Mouse (Mus musculus) embryo, embryonic 10 days (tissue): ENCODE results near the gene Vtn.
"Not testable (repeated sequence)": the region's sequence is repeated elsewhere in the genome, so short reads cannot be mapped to it uniquely, and the experiment has no call there.

Experiments
- DNase-seq: peaks from one replicate; pipeline ENCODE4 v3.0.0-alpha.2; 2015; ENCODE audit warnings: low spot score

The Vtn gene

GRCm38 (mm10) chr11:78497544-78498522 lies 1.1 kb upstream of the Vtn start, which contains the start of gene Sarm1:
TSS of gene Sarm1 (minus strand) at chr11:78497754.
- peak; percentile 98 for DNase-seq

GRCm38 (mm10) chr11:78499543-78499942 lies 652 bp downstream of the Vtn start:
- DNase-seq, result no peak

GRCm38 (mm10) chr11:78500623-78501202 lies 1.8 kb downstream of the Vtn start:
- DNase-seq, result no peak

- no peak for DNase-seq
Observed at GRCm38 (mm10) chr11:78501529-78501928, 2.6 kb downstream of the Vtn start.

DNA sequence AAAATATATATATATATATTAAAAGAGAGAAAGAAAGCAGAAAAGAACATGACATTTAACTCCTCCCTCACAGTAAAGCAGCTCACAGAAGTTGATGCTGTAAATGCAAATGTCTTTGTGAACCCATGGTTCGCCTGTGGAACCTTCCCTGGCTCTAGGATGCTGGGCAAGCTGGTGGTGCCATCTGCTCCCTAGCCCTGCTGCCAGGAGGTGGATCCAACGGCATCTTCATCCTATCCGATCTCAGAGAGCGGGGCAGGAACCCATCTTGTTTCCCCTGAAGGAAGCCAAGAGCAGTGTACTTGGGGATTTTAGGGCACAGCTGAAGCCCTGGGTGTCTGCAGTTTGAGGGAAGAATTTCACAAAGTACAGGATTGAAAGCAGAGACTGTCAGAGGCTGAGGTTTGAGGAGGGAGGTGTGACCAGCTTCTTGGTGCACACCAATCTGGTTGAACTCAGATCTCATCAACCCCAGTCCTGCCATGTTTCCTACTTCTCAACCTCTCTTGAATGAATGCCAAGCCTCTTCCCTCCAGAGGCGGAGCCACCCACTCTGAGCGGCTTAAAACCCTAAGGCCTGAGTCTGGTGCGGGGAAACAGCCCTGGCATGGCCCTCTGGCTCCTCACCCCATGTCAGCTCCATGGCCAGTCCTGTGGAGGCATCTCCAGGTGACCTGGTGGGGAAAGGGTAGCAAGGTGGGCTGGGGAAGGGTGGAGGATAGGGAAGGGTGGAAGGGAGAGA lies 4.2 kb downstream of the Vtn start, which contains the start of gene Sebox:
Gene Sebox (plus strand): TSS at position 539 of the 742 bp plus-strand sequence.
- no peak for DNase-seq

- no peak for DNase-seq
Observed at GRCm38 (mm10) chr11:78505430-78505829, 6.5 kb downstream of the Vtn start.

DNA sequence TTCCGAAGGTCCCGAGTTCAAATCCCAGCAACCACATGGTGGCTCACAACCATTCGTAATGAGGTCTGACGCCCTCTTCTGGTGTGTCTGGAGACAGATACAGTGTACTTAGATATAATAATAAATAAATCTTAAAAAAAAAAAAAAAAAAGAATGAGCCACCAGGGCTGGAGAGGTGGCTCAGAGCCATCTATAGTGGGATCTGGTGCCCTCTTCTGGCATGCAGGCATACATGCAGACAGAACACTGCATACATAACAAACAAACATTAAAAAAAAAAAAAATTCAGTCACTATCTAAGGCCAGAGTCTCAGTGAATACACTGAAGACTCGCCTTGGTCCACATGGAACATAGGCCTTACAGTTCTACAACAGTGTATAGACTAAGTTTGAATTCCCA lies 10.3 kb downstream of the Vtn start:
- peak; percentile 32 for DNase-seq

- DNase-seq, result peak; percentile 92
Observed at GRCm38 (mm10) chr11:78512025-78512957, 13.4 kb downstream of the Vtn start, which contains the start of the genes Tmem199 and Poldip2. TSS of gene Tmem199 (minus strand) at chr11:78512172. TSS of gene Poldip2 (plus strand) at chr11:78512193.

DNA sequence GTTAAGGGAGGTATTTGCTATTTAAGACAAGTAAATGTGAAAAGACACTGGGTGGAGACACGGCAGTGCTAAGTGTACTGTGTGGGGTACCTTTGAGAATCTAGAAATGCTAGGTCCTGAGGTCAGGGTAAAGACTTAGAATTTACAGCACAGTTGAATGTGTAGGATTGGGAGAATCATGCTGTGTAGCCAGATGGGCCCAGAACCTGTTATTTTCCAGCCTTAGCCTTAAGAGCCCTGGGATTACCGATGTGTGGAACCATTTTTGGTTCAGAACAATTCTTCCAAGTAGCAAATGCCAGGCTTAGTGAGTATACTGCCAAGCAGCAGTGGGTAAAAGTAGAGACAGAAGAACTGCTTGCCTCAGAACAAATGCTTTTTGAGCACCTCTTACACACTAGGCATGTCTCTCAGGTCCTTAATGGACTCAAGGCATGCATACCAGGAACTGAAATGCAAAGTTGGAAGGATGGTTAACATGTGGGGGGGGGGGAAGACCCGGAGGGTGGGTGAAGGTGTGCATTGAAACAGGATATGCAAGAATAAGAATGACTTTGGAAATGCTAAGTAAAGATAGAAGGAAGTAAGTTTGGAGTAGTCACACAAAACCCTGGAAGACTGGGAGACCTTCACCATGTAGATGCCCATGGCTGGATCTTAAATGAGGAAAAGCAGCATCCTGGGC lies 14.4 kb downstream of the Vtn start:
- no peak for DNase-seq

DNA sequence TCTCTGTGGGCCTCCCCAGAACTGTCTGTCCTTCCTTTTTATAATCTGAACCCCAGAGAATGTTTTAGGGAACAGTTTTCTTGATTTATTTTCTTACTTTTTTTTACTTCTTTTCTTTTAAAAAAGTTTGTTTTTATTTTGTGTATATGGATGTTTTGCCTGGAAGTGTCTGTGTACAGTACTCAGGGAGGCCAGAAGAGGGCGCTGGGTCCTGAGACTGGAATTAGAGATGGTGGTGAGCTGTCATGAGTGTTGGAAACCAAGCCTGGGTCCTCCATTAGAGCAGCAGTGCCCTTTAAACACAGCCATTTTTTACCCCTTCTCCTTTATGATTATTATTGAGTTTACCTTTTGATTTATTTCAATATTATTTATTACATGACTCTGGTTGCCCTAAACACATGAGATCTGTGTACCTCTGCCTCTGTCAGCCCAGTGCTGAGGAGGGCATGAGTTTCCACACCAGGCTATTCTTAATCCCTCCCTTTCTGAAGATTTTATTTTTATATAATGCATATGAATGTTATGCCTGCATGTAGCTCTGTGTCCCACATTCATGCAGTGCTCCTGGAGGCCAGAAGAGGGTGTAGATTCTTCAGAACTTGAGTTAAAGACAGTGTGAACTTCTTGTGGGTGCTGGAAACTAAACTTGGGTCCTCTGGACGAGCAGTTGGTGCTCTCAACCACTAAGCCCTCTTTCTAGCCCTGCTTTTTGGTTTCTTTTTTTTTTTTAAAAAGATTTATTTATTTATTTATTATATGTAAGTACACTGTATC lies 16.8 kb downstream of the Vtn start:
- peak; percentile 20 for DNase-seq

- no peak for DNase-seq
Observed at GRCm38 (mm10) chr11:78518931-78519330, 20.0 kb downstream of the Vtn start.

GRCm38 (mm10) chr11:78521880-78522279 lies 23.0 kb downstream of the Vtn start:
- DNase-seq, result no peak

- DNase-seq, result peak; percentile 31
Observed at GRCm38 (mm10) chr11:78522481-78522997, 23.6 kb downstream of the Vtn start.

DNA sequence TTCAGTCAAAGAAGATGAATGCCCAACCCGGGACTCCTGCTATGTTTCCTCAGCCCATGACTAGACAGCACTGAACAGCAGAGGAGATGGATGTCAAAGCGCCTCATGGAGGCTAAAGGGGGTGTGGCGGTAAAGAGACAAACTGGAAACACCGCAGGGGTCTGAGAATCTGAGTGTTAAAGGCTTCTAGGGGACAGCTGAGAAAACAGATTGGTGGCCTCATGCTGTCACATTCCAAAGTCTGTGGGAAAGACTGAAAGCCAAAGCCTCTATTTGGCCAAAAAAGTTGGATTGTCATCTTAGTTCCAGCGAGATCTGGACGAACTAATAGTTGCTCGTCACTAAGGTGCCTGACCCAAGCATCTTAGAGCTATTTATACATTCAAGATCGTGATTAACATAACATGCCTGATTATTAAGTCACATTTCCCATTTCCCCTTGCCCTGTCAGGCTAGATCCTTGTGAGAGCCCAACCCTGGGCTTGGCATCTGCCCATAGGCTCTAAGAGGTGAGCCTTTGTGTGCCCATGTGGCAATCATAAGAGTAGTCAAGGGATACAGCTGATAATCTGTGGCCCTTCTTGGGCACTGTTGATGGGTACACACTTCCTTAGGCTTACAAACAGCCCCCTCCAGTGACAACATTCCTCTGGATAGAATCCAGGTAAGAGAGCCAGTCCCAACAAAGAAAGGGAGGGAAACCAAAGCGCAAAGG lies 24.5 kb downstream of the Vtn start:
- DNase-seq, result peak; percentile 24

- no peak for DNase-seq
Observed at GRCm38 (mm10) chr11:78524838-78525237, 25.9 kb downstream of the Vtn start.

DNA sequence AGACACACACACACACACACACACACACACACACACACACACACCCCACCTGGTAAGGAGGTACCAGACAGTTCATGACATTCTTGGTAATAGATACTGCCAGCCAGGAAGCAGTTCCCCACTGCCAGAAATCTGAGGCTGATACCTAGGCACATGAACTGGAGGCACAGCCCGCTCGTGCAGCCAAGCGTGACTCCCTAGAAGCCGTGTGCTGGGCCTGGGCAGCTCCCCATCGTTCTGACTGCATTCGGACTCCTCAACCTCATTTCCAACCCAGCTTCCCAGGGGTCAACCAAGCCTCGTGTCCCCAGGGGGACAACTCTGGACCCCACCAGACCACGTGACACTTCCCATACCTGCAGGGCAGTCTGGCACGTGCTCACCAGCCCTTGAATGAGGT lies 29.8 kb downstream of the Vtn start:
- DNase-seq, result no peak

DNA sequence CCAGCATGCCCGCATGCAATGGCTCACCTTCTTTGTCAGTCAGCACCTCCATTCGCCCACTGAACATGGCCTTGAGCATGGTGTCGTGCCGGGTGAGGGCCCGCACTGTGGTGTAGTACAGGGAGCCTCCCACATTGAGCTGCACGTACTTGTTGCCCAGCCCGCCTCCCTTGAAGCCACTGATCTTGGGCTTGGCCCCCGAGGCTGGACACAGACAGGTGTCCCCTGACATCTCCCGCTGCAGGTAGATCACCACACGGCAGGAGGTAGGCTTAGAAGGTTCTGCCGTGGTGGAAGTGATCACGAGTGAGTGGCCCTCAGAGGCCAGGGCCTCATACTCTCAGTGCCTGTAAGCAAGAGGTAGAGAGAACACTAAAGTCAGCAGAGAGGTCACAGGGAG lies 31.1 kb downstream of the Vtn start:
- no peak for DNase-seq

DNA sequence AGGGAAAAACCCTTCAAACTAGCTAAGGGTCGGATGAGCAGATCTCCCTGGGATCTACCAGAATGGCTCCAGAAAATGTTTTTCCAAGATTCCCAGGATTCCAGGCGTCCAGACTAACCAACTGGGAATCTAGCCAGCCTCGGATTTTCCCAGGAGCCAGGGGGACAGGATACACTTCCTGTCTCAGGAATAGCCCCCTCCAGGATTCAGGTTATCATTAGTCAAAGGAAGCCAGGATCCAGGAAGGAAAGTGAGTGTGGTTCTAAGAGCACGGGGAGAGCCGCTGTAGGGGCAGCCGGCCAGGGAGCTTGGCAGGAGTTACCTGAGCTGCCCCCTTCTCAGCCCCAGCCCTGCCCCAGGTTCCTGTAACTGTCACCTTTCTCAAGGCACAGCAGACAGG lies 32.2 kb downstream of the Vtn start:
- DNase-seq, result no peak

DNA sequence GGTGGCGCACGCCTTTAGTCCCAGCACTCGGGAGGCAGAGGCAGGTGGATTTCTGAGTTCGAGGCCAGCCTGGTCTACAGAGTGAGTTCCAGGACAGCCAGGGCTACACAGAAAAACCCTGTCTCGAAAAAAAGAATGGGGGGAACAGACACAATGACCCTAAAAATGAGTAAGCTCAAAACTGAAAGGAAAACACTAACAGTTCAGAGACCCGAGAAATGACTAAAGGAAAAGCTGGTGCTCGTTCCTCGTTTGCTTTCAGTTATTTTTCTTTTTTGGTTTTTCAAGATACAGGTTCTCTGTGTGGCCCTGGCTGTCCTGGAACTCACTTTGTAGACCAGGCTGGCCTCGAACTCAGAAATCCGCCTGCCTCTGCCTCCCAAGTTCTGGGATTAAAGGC lies 32.6 kb downstream of the Vtn start:
- not testable (repeated sequence) for DNase-seq
